Mouse (Mus musculus): ENCODE results near the gene Zswim4.

GRCm38 (mm10) chr8:84193161-84193560 lies 43.7 kb downstream of the Zswim4 start:
- TF ChIP-seq CTCF (IDR thresholded peaks at IDR 0.05; ENCODE audit: low read depth) (no peak), EP300 (IDR thresholded peaks at IDR 0.05; ENCODE audit: low read depth) (no peak)
